Mouse (Mus musculus) hindbrain, embryonic 14.5 days (tissue): ENCODE measurements around the gene Msl2. TPM values are rescaled to one million over a fixed set of nuclear protein-coding genes. Genes with fewer than 3 reads are reported as not detected.

Experiments
- ATAC-seq: fragments of 200-750 bp; cut with Nextera tagmentation; 2 replicates; pipeline ENCODE4 v1.8.0; 2017; ENCODE audit warnings: moderate number of reproducible peaks, mild to moderate bottlenecking, moderate TSS enrichment, moderate library complexity; ENCODE audit not compliant: low FRiP score
- DNase-seq: peaks from one replicate; pipeline ENCODE4 v3.0.0-alpha.2; 2015; ENCODE audit warnings: low spot score
- H3K27ac ChIP-seq: fragments of 300-500 bp; sonication (generic); 2 replicates; pipeline ENCODE4 v1.5.1; 2014; ENCODE audit warnings: mild to moderate bottlenecking, moderate library complexity
- H3K27me3 ChIP-seq: fragments of 300-500 bp; sonication (generic); 2 replicates; pipeline ENCODE4 v1.6.1; 2014; ENCODE audit warnings: mild to moderate bottlenecking, low read length, mixed read lengths; ENCODE audit not compliant: control insufficient read depth, insufficient read depth
- H3K36me3 ChIP-seq: fragments of 300-500 bp; sonication (generic); replicated peaks from 2 replicates; pipeline ENCODE4 v1.6.1; 2014; ENCODE audit not compliant: control insufficient read depth, insufficient read depth
- H3K4me1 ChIP-seq: fragments of 300-500 bp; sonication (generic); replicated peaks from 2 replicates; pipeline ENCODE4 v1.6.1; 2014; ENCODE audit warnings: antibody characterized with exemption, low read length, mixed read lengths; ENCODE audit not compliant: control insufficient read depth, insufficient read depth
- H3K4me2 ChIP-seq: fragments of 300-500 bp; sonication (generic); replicated peaks from 2 replicates; pipeline ENCODE4 v1.6.1; 2014; ENCODE audit warnings: mild to moderate bottlenecking, moderate library complexity
- H3K4me3 ChIP-seq: fragments of 300-500 bp; sonication (generic); replicated peaks from 2 replicates; pipeline ENCODE4 v1.5.1; 2014; ENCODE audit warnings: mild to moderate bottlenecking, low read length
- H3K9ac ChIP-seq: fragments of 300-500 bp; sonication (generic); 2 replicates; pipeline ENCODE4 v1.6.1; 2014
- H3K9me3 ChIP-seq: fragments of 300-500 bp; sonication (generic); 2 replicates; pipeline ENCODE4 v1.6.1; 2016; ENCODE audit warnings: low read length; ENCODE audit not compliant: control insufficient read depth
- WGBS: fragments of 180-500 bp; shearing (Covaris S2); extraction: QIAGEN DNeasy Blood & Tissue Kit; methylation state at CpG from one replicate; pipeline ENCODE4 v1.1.7; 2014; 5-methylcytosine and 5-hydroxymethylcytosine counted together
- polyA plus RNA-seq: library from polyadenylated mRNA; unstranded; fragments of >200 nt; fragmentation: Nextera tagmentation; extraction: Ambion mirVana; gene quantifications from 2 replicates; pipeline ENCODE4 v1.2.1, GENCODE M21; 2014

Gene Msl2
- polyA plus RNA-seq, 1 experiment from 2014 or later, result 6.0 TPM

GRCm38 (mm10) chr9:101080046-101080685, 6.3 kb downstream of the Msl2 start:
- DNase-seq (no peak), ATAC-seq (no peak)
- no peaks in the 10 kb centered on the region for H3K27me3 ChIP-seq
- peaks cover 33% of the 10 kb centered on the region for H3K4me1 ChIP-seq
- 64% methylated on average over 3 of the region's 3 CpGs for WGBS
- no peak overlapping the region for H3K9ac ChIP-seq
- no peaks in the 10 kb centered on the region for H3K9me3 ChIP-seq
- no peak overlapping the region for H3K4me3 ChIP-seq
- no peak overlapping the region for H3K27ac ChIP-seq
- no peaks in the 10 kb centered on the region for H3K36me3 ChIP-seq
- H3K4me2 ChIP-seq, result peak overlapping the region; percentile 96; the same call in 1 of the 2 replicates

DNA sequence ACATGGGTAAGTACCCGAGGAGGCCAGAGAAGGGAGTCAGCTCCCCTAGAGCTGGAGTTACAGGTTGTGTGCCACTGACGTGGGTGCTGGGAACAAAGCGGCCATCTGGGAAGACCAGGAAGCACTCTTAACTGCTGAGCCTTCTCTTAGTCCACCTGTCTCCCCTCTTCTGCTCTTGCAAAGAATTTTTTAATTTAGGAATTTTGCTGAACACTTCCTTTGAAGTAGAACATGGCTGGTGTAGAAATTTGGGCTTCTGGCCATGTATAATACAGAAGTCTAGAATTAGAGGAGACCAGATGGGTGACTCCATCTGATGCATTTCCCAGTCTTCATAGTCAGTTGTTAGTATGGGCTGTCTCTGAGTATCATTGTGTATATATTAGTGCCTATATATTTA, 9.8 kb downstream of the Msl2 start:
- Histone ChIP-seq H3K9me3 (no peaks in the 10 kb centered on the region), H3K4me2 (no peak overlapping the region)

GRCm38 (mm10) chr9:101095425-101095824, 21.5 kb downstream of the Msl2 start:
- no peaks in the 10 kb centered on the region for H3K27me3 ChIP-seq
- ATAC-seq, result no peak
- H3K9me3 ChIP-seq, result peaks cover 5% of the 10 kb centered on the region
- 97% methylated on average over 4 of the region's 4 CpGs for WGBS
- H3K9ac ChIP-seq, result no peak overlapping the region
- no peaks in the 10 kb centered on the region for H3K4me1 ChIP-seq
- H3K4me3 ChIP-seq, result no peak overlapping the region
- no peak overlapping the region for H3K4me2 ChIP-seq
- no peak overlapping the region for H3K27ac ChIP-seq
- no peak for DNase-seq
- no peaks in the 10 kb centered on the region; the same call in 1 of the 2 replicates for H3K36me3 ChIP-seq

More for the DNA sequence above, 9.8 kb downstream of the Msl2 start:
- ATAC-seq (no peak), DNase-seq (no peak)
- Histone ChIP-seq H3K27me3 (no peaks in the 10 kb centered on the region), H3K27ac (no peak overlapping the region), H3K4me3 (no peak overlapping the region), H3K36me3 (no peaks in the 10 kb centered on the region), H3K4me1 (peaks cover 18% of the 10 kb centered on the region), H3K9ac (no peak overlapping the region)
- WGBS, result 92% methylated on average over 3 of the region's 3 CpGs

DNA sequence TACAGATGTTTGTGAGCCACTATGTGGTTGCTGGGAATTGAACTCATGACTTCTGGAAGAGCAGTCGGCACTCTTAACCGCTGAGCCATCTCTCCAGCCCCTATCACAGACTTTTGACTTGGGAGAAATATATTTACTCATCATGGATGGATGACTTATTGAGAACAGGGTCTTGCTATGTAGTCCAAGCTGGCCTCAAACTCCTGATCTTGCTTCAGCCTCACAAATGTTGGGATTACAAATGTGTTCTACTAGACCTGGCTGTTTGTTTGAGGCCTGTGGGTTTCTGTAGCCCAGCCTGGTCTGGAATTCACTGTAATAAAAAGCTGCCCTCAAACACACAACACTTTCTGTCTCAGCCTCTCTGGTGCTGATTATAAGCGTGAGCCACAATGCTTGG, 22.6 kb downstream of the Msl2 start:
- no peak overlapping the region for H3K9ac ChIP-seq
- no peaks in the 10 kb centered on the region for H3K27me3 ChIP-seq
- no peak overlapping the region for H3K4me3 ChIP-seq
- 96% methylated on average over 3 of the region's 3 CpGs for WGBS
- H3K4me1 ChIP-seq, result no peaks in the 10 kb centered on the region
- H3K4me2 ChIP-seq, result no peak overlapping the region
- H3K36me3 ChIP-seq, result peaks cover 10% of the 10 kb centered on the region
- no peak for DNase-seq
- H3K9me3 ChIP-seq, result peaks cover 5% of the 10 kb centered on the region
- ATAC-seq, result no peak
- no peak overlapping the region for H3K27ac ChIP-seq

- WGBS, result 83% methylated on average over 1 of the region's 1 CpGs
- Histone ChIP-seq H3K9ac (no peak overlapping the region), H3K4me2 (no peak overlapping the region), H3K4me3 (no peak overlapping the region), H3K36me3 (peaks cover 20% of the 10 kb centered on the region), H3K9me3 (peaks cover 5% of the 10 kb centered on the region), H3K27ac (no peak overlapping the region), H3K4me1 (no peaks in the 10 kb centered on the region), H3K27me3 (no peaks in the 10 kb centered on the region)
- ATAC-seq (no peak; the same call in 1 of the 2 replicates), DNase-seq (no peak)
These were observed 23.6 kb downstream of the Msl2 start for GRCm38 (mm10) chr9:101097542-101097941.

DNA sequence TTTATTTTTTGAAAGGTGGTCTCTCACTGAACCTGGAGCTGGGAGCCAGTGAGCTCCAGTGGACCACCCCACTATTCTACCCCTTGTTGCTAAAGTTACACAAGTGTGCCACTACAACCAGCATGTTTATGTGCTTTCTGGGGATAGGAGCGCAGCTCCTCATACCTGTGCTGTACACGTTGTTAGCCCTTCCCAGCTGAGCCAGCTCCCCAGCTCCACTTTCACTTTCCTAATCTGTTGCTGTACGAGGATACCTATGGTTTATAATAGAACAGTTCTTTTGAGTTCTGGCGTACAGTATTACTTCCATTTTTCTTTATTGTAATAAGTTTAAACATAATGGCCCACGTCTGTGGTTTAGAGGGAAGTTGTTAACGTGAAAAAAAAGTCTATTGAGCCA, 25.5 kb downstream of the Msl2 start:
- Histone ChIP-seq H3K9me3 (peaks cover 5% of the 10 kb centered on the region), H3K27me3 (no peaks in the 10 kb centered on the region), H3K9ac (no peak overlapping the region), H3K36me3 (peaks cover 25% of the 10 kb centered on the region), H3K4me3 (no peak overlapping the region), H3K27ac (no peak overlapping the region), H3K4me2 (no peak overlapping the region), H3K4me1 (no peaks in the 10 kb centered on the region)
- ATAC-seq, result no peak
- 90% methylated on average over 6 of the region's 6 CpGs for WGBS
- no peak for DNase-seq

- no peak for DNase-seq
- no peak overlapping the region for H3K4me2 ChIP-seq
- no peak overlapping the region for H3K4me3 ChIP-seq
- peaks cover 5% of the 10 kb centered on the region for H3K9me3 ChIP-seq
- H3K27ac ChIP-seq, result no peak overlapping the region
- no peak for ATAC-seq
- H3K36me3 ChIP-seq, result peaks cover 31% of the 10 kb centered on the region
- no peaks in the 10 kb centered on the region for H3K27me3 ChIP-seq
- H3K9ac ChIP-seq, result no peak overlapping the region
- WGBS, result 92% methylated on average over 3 of the region's 3 CpGs
- no peaks in the 10 kb centered on the region for H3K4me1 ChIP-seq
These were observed 26.3 kb downstream of the Msl2 start for GRCm38 (mm10) chr9:101100163-101100562.

GRCm38 (mm10) chr9:101101547-101101946, 27.6 kb downstream of the Msl2 start:
- ATAC-seq, result no peak
- H3K4me2 ChIP-seq, result no peak overlapping the region
- no peak overlapping the region for H3K4me3 ChIP-seq
- H3K9ac ChIP-seq, result no peak overlapping the region
- no peak overlapping the region for H3K27ac ChIP-seq
- H3K4me1 ChIP-seq, result no peaks in the 10 kb centered on the region
- H3K9me3 ChIP-seq, result peaks cover 5% of the 10 kb centered on the region
- DNase-seq, result no peak
- peaks cover 41% of the 10 kb centered on the region for H3K36me3 ChIP-seq
- WGBS, result 95% methylated on average over 8 of the region's 8 CpGs
- no peaks in the 10 kb centered on the region for H3K27me3 ChIP-seq

DNA sequence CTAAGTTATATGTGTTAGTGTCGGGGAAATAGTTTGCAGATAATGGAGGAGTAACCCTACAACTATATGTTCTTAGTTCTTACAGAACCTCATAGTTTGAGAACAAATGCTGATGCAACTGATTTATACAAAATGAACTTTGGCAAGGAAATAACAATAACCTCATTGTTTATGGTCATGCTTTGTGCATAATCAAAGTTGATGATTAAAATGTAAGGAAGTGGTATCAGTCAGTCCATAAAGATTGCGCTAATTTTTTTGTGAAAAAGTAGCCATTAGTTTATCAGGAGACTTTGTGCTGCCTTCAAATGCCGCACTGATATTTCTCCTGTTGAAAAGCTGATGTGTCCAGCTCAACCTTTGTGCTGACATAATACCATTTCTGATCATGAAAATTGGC, 28.4 kb downstream of the Msl2 start:
- 91% methylated on average over 3 of the region's 3 CpGs for WGBS
- Histone ChIP-seq H3K27me3 (no peaks in the 10 kb centered on the region), H3K9me3 (peaks cover 4% of the 10 kb centered on the region), H3K4me1 (no peaks in the 10 kb centered on the region), H3K36me3 (peaks cover 43% of the 10 kb centered on the region), H3K27ac (no peak overlapping the region), H3K9ac (no peak overlapping the region), H3K4me3 (no peak overlapping the region), H3K4me2 (no peak overlapping the region)
- ATAC-seq (no peak), DNase-seq (no peak)

DNA sequence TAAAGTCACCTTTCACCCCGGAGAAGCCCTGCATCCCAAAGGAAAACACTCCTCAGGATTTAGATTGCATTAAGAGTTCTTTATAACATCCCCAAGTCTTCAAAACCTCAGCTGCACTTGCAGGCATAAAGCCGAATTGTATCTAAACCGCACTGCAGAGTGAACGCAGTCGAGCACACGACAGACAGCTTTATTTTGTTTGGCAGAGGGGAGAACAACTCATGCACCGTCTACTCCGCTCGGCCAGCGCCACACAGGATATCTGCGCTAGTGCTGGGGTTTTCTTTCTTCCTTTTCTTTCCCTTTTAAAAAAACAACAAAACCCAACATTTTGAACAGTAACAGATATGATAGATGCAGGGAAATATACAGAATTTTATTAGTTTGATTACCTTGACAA, 31.0 kb downstream of the Msl2 start:
- Histone ChIP-seq H3K27ac (no peak overlapping the region), H3K27me3 (no peaks in the 10 kb centered on the region), H3K4me2 (no peak overlapping the region), H3K4me1 (no peaks in the 10 kb centered on the region), H3K4me3 (no peak overlapping the region), H3K9ac (no peak overlapping the region), H3K9me3 (no peaks in the 10 kb centered on the region), H3K36me3 (peaks cover 50% of the 10 kb centered on the region)
- DNase-seq, result no peak
- 82% methylated on average over 11 of the region's 11 CpGs for WGBS
- ATAC-seq, result no peak
